Mouse (Mus musculus): ENCODE results near the gene Als2cr12.

- no peak for TF ChIP-seq CTCF (IDR thresholded peaks at IDR 0.05; ENCODE audit: control insufficient read depth, insufficient read depth, low read length)
- no peak for TF ChIP-seq POLR2A (IDR thresholded peaks at IDR 0.05; ENCODE audit: borderline replicate concordance, control insufficient read depth, low read depth, low read length)
These were observed 18.2 kb downstream of the Als2cr12 start for GRCm38 (mm10) chr1:58677575-58677974.
